ENCODE assay signal across 16 mouse cellular contexts in the genomic region with DNA sequence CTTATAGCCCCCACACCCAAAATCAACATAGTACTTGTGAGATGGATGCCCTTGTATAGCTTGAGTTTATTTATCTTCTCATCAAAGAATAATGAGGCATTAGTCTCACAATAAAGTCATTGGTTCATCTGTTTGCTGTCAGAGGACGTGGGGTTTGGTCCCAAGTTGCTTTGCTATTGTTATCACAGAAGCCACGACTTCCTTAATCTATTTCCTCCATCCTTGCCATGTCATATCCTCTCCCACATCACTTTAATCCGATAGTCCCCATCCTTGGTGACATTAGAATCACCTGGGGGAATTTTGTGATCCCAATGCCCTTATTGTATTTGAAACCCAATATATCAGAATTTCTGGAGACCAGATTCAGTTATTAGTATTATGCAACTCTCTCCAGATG.
A peak's percentile ranks its signal among the peaks of the same experiment; 100 is the strongest.
DNase-seq lines count a peak whose midpoint lies in the region; ATAC-seq lines count a peak whose summit lies in the region.
"Had no signal": no experiment of that assay in that cellular context is flagged by ENCODE, and none has a peak within 500 bp of the region (broad histone marks: within the 10 kb centered on the region; RNA-seq: fewer than 3 reads in every experiment).

No protein-coding gene starts in this region.

- peak; percentile 33 for DNase-seq in layer of hippocampus, adult 9-11 months
- DNase-seq in layer of hippocampus, adult 9-10 months (ENCODE audit: low spot score) = no peak
- peak; percentile 18 for DNase-seq in lung, postnatal 25 days (ENCODE audit: low spot score)
- no peak for DNase-seq in lung, postnatal 10 days
- DNase-seq in spleen, postnatal 10 days (ENCODE audit: low spot score in 2 of 2) = no peak
- DNase-seq: cerebellum, adult 18-20 months; cerebellum, adult 9-10 months; cerebellum, postnatal 14 days; embryo, embryonic 11 days; gastrocnemius, postnatal 25 days; heart, adult 2 months; heart, postnatal 4 days had no signal

- ATAC-seq in megakaryocyte, adult 5-6 weeks (ENCODE audit: poor library complexity, severe bottlenecking) = peak; percentile 72
- ATAC-seq: forebrain, embryonic 15.5 days; hindbrain, postnatal 0 days; Patski had no signal

Comparison
In these comparisons a context has a peak if more than half of its experiments do, and no peak if none do; other contexts are left out.
1. DNase-seq: peak in layer of hippocampus, adult 9-11 months (single experiment) and lung, postnatal 25 days (single experiment); none in layer of hippocampus, adult 9-10 months (single experiment), lung, postnatal 10 days (single experiment) and spleen, postnatal 10 days (0 of 2).